Mouse (Mus musculus) urinary bladder, adult 18-20 months (tissue): ENCODE measurements around the gene Kyat1.
A peak's percentile ranks its signal among the peaks of the same experiment; 100 is the strongest.

Experiments
- DNase-seq, 2 experiments: peaks; one replicate each; pipeline ENCODE4 v3.0.0; 2022; ENCODE audit warnings: low spot score in 2 of 2, mixed read lengths in 2 of 2

Kyat1 gene

GRCm38 (mm10) chr2:30205629-30206357 is at the start of gene Kyat1:
Gene Kyat1, minus strand, starts transcription at chr2:30205847.
- DNase-seq = peak; percentile 87 to 88

DNA sequence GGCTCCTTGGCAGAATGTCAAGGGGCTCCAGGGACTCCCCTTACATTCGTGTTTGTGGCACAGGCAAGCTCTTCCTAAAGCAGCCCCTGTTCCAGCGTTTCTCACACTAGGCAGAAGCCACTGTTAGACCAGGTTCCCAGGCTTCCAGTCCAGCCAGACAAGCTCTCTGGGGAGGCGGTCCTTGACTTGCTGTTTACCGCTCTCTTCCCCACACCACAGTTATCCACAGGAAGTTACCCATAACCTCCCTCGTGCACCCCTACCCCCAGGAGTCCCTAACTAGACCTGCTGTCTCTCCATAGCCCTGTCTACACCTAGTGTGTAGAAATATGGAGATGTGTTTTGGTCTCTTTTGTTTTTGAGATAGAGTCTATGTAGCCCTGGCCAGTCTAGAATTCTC is 48.2 kb upstream of the Kyat1 start:
- no peak for DNase-seq

- no peak for DNase-seq
Measured at GRCm38 (mm10) chr2:30252521-30252920, 46.9 kb upstream of the Kyat1 start.

GRCm38 (mm10) chr2:30251417-30252104 is 45.9 kb upstream of the Kyat1 start:
- DNase-seq = peak; percentile 64 to 71

DNA sequence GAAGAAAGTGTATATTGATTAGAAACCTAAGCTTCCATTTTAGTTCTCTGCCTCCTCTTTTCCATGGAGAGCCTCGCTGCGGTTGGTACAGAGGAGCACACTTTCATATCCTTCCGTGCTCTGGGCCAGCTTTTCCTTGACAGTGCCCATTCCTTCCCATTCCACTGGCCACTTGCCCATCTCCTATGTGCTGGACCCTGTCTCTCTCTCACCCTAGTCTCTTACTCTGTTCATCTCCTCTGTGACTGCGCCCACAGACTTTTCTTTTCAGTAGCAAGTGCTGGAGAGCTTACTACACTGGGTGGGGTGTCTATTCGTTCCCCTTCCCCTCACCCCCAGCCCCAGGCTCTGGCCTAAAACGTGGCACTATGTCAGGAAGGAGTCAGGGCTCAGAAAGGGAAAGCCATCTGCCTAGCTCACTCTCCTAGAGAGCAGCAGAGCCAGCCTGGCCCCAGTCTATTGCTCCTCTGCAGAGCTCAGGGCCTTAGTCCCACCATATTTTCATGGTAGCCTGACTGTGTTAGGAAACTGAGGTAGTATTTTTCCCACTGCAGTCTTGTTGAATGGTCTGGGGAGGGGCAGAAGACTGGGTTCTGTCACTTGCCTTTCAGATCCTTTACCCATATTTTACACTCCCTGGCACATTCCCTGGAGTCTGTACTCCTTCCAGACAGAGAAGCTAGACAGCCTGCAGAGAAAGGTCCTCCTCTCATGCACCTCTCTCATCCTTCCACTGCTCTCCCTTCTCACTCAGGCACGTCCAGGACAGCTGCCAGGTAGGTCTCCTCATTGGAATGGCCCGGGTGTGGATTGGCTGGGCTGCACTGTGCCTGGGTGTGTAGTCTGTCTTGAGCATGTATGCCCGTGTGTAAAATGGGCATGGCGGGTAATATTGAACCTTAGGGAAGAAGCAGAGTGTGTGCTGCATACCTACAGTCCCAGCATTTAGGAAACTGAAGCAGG is 44.8 kb upstream of the Kyat1 start:
- no peak for DNase-seq

GRCm38 (mm10) chr2:30249182-30249581 is 43.5 kb upstream of the Kyat1 start:
- no peak for DNase-seq

DNA sequence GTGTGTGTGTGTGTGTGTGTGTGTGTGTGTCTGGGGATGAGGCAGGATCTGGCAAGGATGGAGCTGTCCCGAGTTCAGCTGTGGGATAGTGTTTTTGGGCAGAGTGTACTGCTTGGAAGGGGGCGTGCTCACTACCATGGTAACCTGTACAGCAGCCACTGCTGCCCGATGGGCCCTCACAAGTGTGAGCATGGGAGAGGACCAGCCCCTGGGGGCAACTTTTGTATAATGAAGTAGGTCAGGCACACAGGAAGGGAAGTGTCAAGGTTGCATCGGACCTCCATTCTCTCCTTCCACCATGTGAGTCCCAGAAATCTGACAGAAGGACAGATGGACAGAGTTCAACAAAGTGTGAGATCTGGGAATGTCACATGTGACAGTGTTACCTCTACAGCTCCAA is 42.0 kb upstream of the Kyat1 start:
- no peak for DNase-seq

DNA sequence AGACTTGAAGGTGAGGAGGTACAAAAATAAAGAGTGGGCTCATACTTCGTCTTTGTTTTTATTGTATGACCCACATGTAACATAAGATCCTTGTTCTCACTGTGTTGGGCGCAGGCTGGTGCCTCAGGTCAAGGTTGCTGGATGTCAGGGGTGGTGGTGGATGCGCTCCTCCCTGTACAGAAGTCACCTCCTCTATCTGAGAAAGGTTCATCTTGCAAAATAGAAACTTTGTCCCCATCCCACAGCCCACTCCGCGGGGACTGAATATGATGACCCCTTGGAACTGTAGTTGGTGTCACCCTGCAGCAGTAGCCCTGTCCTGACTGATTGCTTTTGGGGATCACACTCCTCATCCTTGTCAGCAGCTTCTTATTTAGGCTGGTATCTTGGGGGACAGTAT is 41.4 kb upstream of the Kyat1 start:
- no peak for DNase-seq

DNA sequence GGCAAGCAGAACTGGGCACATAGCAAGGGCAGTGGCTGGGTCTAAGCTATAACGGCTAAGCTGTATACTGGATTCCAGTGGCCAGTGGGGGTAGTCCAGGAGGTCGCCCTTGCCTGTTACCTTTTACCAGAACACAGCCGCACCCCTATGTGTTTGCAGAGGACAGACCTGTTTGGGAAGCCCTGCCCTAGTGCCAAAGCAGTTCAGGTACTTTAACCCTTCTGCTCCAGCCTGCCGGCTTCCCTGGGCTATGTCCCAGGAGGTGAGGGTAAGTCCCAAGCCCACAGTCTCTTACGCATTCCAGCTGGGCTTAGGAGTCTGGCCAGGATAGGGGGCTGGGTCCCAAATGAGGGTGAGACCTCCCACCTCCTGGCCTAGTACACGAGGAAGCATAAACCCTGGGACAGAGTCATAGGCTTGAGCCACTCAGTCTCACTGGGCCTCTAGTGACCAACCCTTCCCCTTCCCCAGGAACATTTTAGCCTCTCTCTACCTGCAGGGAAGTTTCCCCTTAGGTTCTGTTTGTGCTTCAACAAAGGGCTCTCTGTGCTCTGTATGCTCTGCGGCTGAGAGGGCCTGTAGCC is 39.0 kb upstream of the Kyat1 start:
- DNase-seq = peak; percentile 47 to 72

GRCm38 (mm10) chr2:30243391-30243790 is 37.7 kb upstream of the Kyat1 start:
- DNase-seq = no peak

DNA sequence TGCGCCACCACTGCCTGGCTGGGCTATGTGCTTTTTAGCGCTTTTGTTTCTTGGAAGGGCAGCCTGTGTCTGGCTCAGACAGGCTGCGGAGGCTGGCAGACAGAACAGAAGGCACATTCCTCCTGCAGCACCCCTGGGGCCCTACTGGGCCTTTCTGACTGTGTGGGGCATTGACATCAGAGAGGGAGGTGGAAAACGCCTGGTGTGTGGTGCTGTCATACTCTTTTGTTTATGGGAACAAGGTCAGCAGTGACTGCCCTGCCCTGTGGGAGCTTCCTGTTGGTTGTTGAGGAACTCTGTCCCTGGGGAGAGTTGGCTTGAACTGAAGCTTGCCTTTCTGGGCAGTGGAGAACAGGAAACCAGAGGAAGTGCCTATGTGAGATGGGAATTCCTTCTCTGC is 36.9 kb upstream of the Kyat1 start:
- peak in 1 of 2 experiments; percentile 48 for DNase-seq

GRCm38 (mm10) chr2:30240267-30240666 is 34.6 kb upstream of the Kyat1 start, which contains the start of gene Gm28035:
Gene Gm28035, plus strand, starts transcription at chr2:30240567.
- DNase-seq = no peak

DNA sequence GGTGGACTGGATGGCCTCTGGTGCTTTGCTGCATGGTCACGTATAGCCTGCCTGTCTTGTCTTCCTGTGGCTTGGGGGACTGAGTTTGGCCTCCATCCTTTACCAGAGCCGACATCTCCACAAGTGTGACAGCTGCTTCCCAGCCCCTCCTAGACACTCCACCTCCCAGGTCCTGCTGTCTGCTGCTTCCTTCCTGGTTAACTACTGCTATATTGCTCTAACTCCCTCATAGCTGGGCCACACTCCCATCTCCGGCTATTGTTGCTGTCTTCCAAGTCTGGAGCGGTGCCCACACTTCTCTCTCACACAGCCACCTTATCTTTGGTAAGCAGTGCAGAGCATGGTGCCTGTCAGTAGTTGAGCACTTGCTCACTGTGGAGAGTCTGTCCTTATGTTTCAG is 34.1 kb upstream of the Kyat1 start:
- no peak for DNase-seq

GRCm38 (mm10) chr2:30238906-30239465 is 33.3 kb upstream of the Kyat1 start:
- DNase-seq = no peak

GRCm38 (mm10) chr2:30237881-30238280 is 32.2 kb upstream of the Kyat1 start:
- DNase-seq = peak; percentile 58 to 72

- DNase-seq = peak; percentile 100
Measured at GRCm38 (mm10) chr2:30237199-30237880, 31.7 kb upstream of the Kyat1 start, which contains the start of gene Lrrc8a. Gene Lrrc8a, plus strand, starts transcription at chr2:30237715.

- DNase-seq = no peak
Measured at GRCm38 (mm10) chr2:30236426-30237198, 31.0 kb upstream of the Kyat1 start.

GRCm38 (mm10) chr2:30235593-30235992 is 29.9 kb upstream of the Kyat1 start:
- DNase-seq = no peak

GRCm38 (mm10) chr2:30216293-30216692 is 10.6 kb upstream of the Kyat1 start:
- no peak for DNase-seq

DNA sequence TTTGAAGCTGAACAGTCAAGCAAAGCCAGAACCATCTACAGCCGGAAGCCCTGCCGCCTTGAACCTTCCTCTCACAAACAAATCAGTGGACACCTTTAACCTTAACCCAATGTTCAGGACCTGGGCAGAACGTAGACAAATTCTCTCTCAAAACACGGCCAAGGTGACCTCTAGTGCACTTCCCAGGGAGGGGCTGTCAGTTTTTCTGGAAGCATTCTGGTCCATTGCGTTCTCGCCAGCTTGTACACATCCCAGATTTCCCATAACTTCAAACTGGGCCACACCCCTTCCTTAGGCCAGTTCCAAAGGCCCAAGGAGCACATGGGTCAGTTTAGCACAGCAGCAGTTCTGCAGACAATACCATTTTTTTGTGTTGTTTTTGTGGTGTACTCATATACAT is 9.8 kb upstream of the Kyat1 start:
- DNase-seq = no peak
